Mouse (Mus musculus): ENCODE data around the gene Btbd35f26.
"Not testable (repeated sequence)": the region's sequence is repeated elsewhere in the genome, so short reads cannot be mapped to it uniquely, and the experiment has no call there.

The Btbd35f26 gene

DNA sequence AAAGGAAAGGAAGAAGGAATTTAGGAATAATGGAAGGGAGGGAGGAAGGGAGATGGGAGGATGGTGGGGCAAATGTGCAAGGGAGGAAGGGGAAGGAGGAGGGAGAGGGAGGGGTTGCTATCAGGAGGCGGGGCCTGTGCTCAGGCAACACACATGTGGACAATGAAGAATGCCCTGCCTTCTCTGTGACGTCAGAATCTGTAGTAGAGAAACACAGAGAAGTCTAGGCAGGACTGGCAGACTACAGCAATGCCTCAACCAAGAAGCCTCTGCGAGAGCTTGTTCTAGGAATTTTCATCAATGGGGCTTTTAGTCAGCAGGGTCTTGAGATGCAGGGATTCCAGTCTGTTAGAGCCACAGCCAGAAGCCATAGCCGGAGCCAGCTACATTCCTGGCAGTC is at the start of gene Btbd35f26:
Gene Btbd35f26 (plus strand): TSS at position 301 of the 400 bp plus-strand sequence.
- DNase-seq (ENCODE audit: low read depth, low spot score), result not testable (repeated sequence)

DNA sequence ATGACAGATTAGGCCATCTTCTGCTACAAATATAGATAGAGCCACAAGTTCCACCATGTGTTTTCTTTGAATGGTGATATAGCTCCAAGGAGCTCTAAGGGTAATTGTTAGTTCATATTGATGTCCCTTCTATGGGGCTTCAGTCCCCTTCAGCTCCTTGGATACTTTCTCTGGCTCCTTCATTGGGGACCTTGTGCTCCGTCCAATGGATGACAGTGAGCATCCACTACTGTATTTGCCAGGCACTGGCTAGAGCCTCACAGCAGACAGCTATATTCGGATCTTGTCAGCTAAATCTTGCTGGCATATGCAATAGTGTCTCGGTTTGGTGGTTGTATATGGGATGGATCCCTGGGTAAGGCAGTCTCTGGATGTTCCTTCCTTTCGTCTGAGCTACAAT is 5.7 kb downstream of the Btbd35f26 start:
- not testable (repeated sequence) for DNase-seq (ENCODE audit: low read depth, low spot score)

DNA sequence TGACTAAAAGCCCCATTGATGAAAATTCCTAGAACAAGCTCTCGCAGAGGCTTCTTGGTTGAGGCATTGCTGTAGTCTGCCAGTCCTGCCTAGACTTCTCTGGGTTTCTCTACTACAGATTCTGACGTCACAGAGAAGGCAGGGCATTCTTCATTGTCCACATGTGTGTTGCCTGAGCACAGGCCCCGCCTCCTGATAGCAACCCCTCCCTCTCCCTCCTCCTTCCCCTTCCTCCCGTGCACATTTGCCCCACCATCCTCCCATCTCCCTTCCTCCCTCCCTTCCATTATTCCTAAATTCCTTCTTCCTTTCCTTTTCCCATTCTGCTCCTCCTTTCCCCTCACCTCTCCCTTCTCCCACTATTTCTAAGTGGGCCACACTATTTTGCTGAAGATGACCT is 47.6 kb downstream of the Btbd35f26 start, which contains the start of gene Btbd35f19:
Gene Btbd35f19 (minus strand): TSS at position 101 of the 400 bp plus-strand sequence.
- not testable (repeated sequence) for DNase-seq (ENCODE audit: low read depth, low spot score)
